Mouse (Mus musculus) cerebellum, adult 9-11 months (tissue): ENCODE measurements around the gene 4933415A04Rik.
A peak's percentile ranks its signal among the peaks of the same experiment; 100 is the strongest.

Experiments used
- DNase-seq: peaks from one replicate; pipeline ENCODE4 v3.0.0; 2022

Gene 4933415A04Rik

DNA sequence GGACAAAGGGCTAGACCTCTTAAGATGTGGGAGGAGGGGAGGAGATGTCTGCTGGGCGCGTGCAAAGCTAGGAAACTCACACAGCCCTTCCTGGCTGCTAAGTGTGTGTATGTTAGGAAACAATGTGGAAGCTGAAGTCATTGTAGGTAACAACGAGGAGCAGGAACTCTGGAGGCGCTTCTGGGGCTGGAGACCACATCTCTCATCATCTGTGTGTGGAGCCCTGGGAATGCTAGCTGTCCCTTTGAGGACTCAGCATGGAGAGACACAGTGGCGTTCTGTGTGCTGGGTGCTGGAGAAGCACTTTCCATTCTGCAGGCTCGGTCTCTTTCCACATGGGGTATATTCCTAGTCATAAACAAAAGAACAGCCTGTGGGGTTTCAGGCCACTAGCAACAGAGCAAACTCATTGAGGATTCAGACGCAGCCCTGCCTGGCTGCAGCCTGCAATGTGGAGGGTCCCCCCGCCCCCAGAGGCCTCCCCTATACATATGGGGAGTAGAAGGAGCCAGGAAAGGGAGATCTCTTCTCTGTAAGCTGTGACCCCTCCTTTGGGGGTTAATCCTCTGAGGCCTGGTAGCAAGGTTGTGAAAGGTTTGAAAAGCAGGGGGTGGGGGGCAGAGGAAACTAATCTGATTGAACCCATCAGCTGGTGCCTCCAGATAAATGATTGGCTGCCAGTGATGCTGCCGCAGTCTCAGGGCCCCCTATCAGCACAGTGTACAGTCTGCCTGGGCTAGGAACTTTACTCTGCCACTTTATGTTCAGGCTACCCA is 11.3 kb upstream of the 4933415A04Rik start:
- no peak for DNase-seq

DNA sequence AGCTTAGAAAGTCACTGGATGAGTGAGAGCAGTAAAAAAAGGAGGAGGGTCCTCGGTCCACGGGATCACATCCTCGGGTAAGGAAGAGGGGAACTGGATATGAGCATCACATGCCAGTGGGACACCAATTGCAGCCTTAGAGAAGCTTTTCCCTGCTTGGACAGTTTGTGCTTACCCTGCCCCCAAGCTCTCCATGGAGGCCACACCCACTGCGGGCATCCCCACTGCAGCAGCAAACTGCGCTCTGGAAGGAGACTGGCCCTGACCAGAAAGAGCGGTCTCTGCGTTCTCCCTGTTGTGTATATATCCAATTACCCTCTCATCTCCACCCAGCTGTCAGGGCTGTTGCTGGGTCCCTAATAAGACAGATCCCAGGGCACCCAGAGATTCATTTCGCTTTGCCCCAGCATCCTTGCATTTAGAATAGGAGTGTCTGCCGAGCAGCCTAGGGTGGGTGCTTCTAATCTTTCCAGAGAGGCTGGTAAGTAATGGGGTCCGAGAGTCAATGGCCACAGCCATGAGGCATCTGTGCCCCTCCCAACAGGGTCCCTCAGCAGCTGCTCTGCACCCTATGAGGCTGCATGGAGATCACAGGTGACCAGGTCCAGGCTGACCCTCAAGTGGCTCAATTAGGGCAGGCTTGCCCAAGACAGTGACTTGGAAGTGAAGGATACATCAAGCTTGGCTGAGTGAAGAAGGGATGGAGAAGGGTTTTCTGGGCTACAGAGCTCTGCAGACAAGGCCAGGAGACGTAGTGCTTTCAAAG is 8.9 kb upstream of the 4933415A04Rik start:
- no peak for DNase-seq

DNA sequence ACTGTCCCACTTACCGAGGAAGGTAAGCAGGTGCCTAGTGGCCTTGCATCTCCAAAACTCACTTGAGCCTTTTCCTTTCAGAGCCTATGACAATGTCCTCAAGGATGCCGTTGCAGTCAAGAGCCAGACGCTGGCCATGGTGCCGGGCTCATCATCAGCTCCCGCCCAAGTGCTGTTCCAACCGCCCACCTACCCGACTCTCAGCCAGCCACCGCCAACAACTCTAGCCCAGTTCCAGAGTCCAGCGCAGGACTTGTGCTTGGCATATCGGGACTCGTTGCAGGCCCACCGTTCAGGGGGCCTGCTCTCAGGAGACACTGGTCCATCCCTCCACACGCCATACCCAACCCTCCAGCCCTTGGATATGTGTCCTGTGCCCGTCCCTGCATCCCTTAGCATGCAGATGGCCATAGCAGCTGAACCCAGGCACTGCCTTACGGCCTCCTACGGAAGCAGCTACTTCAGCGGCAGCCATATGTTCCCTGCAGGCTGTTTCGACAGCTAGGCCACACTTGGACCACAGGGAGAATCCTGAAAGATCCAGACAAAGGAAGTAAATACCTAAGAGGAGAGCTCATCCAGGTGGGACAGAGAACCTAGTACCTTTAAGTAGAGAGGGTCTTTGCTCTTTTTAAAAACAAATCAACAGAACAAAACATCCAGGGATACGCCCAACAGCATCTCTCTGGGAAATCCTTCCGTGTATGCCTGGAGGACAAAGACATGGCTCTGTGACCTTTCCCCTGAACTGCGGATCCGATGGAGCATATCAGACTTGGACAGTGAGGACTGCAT is 1.4 kb upstream of the 4933415A04Rik start:
- no peak for DNase-seq

DNA sequence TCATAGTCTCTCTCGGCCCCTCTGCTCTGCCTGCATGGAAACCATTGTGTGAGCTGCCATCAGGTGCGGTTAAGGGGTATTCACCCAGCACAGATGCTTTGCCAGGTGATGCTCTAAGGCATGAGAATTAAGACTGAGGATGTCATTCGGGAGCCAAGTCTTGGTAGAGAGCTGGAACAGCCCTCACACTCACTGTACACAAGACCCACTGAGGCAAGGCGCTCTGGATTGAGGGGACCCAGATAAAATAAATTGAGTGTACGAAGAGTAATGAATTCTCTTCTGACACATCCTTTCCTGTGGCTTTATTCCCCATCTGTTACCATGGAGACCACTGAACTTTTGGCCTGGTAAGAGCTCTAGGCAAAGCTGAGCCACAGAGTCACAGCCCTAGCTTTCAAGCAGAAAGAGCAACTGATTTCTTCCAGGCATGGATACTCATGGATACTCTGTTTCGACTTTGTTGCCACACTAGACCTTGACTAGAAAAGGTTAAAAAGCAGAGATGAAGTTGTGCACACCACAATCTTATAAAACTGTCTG is 2.8 kb downstream of the 4933415A04Rik start:
- no peak for DNase-seq

DNA sequence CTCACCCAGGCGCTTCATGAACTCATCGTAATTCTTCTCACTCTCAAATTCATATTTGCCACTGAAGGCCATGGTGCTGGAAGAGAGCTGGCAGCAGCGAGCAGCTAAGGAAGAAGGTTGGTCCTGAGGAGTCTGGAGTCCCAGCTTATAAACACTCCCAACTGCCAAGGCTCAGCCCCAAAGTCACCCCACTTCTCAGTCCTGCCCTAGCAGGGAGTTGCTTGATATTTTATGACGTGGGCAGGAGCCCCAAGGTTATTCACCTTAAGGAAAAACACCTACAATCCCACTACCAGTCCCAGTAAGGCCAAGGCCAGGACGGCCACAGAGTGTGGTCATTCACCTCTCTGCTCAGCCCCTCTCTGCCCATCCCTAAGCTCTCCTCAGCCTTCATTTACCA is 14.6 kb downstream of the 4933415A04Rik start, which contains the start of gene Fabp6:
Fabp6 (minus strand) TSS at position 101 of the 400 bp plus-strand sequence.
- no peak for DNase-seq

DNA sequence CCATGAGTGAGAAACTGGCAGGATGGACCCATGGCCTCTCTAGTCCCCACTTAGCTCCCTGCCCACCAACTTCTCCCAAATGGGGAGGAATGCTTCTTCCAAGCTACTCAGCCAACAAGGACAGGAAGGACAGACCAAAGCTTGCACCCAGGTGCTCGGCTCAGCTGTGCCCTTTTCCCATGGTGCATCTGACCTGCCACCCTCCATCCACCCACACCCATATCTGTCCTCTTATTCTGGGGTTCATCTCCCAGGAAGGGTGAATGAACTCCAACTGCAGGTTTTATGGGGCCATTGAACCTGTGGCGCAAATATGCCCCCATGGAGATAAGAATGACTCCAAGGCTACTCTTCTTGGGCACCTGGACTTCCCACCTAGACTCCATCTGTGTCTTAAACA is 17.4 kb downstream of the 4933415A04Rik start:
- DNase-seq: no peak

DNA sequence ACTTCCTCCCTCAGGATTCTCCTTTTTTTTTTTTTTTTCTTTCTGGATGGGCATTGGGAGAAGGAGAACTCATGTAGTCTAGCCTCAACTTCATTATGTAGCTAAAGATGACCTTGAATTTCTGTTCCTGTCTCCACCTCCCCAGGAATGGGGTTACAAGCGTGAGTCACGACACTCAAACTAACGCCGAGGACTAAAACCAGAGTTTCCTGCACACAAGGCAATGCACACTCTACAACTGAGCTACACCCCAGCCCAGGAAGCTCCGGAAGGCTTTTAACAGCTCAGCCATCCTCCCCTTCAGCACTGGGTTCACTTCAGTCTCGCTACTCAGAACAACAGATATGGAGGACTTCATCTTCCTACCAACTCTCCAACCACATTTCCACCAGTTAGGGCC is 18.1 kb downstream of the 4933415A04Rik start:
- no peak for DNase-seq

DNA sequence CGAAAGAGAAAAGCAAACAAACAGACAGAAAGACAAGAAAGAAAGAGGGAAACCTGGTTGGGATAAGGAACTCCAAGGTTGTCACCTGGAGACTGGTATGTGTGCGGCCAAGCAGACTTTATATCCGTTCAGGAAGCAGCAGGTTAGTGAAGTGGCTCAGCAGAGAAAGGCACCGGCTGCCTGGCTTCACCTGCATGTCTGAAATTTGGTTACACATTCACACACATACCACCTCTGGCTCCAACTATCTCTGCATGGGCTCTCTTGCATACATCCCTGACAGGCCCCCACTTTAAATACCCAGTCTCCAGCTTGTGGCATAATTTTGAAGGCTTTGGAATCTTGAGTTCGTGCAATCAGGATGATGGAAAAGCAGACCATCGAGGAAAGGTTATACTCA is 19.0 kb downstream of the 4933415A04Rik start:
- no peak for DNase-seq

DNA sequence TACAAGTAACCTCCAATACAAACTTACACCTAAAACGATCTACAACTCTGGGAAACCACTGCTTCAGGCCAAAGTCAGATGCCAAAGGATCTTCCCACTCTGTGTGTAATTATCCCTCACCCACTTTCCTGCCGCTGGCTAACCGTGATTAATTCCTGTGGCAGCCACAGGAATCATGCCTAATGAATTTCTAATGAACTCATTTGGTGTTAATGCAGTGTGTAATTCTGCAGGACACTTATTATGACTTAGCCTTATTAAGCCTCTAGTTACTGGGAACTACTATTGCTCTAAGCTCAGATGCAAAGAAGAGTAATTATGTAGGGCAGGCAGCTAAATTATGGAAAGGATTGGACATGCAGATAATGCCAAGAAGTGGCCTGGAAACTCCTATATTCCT is 21.6 kb downstream of the 4933415A04Rik start:
- no peak for DNase-seq

DNA sequence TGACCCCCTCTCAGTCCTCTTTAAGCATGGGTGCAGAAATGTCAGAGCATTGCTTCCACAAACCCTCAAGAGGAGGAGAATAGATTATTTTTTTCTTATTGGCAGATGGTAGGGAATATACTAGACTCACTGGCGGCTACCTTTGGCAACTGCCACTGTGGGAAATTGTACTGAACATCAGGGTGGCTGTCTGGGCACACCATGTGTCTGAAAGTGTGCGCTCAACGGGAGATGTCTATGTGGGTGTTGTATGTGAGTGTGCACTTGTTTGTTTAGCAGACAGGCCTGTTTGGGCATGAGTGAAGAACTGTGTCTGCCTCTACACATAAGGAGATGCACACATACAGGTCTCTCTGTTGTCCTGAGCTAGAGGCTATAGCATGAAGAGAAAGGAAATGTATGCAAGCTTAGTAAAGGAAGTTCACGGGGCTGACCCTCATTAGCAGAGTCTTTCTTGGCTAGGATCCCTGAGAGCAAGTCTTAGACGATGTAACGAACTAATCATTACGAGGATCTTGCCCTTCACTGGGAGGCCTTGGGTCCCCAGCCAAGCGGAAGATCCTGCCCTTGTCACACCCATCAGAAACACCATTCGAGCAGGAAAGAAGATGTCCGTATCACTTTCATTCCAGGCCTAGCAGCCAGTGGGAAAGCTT is 23.3 kb downstream of the 4933415A04Rik start:
- DNase-seq: no peak

DNA sequence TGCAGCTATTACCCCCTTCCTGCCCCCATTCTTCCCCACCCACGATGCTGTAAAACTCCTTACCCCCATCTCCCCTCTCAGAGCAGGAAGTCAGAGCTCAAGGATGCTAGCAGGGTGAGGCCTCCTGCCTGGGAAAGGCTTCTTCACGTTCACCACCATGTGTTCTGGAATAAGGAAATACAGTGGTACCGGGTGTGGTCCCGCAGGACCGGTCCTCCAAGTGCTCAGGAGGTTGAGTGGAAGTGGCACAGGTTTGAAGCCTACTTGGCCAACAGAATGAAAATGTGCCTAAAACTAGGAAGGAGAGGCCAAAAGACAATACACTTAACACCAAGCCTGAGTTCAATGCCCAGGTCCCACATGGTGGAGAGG is 23.8 kb downstream of the 4933415A04Rik start:
- DNase-seq: no peak

DNA sequence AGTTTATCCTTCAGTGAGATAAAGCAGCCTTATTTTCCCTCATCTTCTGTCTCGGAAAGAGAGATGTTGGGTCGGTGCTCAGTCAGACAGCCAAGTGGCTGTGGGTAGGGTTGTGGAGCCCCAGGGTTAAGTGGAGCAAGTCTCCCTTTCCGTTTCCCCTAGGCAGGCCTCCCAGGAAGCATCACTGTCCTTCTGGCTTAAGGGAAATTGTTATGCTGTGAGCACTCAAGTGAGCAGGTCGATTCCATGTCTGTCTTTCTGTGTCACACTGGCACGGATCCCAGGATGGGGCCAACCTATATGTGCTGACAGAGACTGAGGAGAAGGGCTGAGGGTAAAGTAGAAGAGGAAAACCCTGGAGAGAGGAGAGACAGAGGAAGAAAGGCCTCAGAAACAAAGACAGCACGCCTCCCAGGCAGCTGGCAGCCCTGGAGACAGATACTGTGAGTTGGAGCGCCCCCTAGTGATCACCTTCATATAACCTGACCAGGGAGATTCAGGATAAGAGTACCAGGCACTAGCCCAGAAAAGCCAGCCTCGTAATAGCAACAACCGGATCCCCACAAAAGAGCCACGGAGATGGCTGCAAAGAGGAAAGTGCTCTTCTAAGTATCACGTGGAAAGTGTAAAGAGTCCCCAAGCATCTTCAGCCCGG is 26.1 kb downstream of the 4933415A04Rik start:
- DNase-seq: peak; percentile 78

DNA sequence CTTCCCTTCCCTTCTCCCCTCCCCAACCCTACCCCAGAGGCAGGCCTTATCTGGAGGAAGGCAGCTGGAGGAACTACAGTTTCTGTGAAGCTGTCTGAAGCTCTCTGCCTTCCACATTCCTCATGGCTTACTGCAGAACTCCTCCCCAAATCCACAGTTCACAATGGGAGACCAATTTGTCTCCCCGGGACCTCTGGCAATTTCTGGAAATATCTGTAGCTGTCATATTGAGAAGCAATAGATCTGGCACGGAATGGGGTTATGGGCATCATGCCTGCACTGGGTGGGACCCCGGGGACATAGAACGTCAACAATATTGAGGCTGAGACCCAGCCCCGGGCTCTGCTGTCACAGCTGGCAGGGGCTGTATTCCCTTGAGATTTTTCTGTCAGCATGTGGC is 31.1 kb downstream of the 4933415A04Rik start:
- no peak for DNase-seq

DNA sequence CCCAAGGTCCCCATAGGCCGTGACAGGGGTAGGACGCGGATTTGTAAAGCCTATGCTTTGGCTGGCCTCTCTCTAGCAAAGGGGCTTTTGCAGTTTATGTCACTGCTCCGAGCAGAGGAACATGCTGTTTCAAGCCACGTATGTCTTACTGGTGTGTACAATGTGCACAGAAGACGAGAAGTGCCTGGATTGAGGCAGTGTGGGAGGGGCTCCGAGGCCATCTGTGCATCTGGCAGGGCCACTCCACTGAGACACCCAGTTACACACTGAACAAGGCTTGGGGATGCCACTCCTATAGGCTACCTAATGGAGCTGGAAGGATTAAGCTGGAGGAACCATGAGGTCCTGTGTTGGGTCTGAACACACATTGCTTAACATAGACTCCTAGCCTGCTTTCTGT is 31.6 kb downstream of the 4933415A04Rik start:
- DNase-seq: no peak

DNA sequence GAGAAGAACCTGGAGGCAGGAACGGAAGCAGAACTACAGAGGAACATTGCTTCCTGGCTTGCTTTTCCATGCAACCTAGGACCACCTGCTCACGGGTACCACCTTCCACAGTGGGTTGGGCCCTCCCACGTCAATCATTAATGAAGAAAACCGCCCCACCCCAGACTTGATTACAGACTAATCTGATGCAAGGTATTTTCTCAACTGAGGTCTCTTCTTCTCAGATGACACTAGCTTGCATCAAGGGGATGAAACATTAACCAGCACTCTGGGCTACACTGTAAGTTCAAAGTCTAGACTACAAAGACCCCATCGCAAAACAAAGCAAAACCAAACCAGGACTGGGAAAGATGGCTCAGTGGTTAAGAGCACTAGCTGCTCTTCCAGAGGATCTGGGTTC is 34.9 kb downstream of the 4933415A04Rik start:
- DNase-seq: no peak

DNA sequence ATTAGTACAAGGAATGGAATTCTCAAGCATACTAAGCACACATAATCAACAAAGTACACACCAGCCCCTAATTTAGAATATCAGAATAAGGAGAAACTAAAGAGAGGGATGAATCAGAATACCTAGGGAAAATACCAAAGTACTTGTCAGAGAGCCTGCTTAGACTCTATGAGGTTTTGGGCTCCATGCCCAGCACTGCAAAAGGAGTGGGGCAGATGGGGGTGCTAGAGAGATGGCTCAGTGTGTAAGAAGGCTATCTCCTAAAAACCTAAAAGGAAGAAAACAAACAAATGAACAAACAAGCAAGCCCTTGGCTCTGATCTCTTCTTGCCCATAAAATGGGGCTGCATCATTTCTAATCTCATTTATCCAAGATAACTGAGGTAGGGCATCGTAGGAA is 37.5 kb downstream of the 4933415A04Rik start:
- no peak for DNase-seq

DNA sequence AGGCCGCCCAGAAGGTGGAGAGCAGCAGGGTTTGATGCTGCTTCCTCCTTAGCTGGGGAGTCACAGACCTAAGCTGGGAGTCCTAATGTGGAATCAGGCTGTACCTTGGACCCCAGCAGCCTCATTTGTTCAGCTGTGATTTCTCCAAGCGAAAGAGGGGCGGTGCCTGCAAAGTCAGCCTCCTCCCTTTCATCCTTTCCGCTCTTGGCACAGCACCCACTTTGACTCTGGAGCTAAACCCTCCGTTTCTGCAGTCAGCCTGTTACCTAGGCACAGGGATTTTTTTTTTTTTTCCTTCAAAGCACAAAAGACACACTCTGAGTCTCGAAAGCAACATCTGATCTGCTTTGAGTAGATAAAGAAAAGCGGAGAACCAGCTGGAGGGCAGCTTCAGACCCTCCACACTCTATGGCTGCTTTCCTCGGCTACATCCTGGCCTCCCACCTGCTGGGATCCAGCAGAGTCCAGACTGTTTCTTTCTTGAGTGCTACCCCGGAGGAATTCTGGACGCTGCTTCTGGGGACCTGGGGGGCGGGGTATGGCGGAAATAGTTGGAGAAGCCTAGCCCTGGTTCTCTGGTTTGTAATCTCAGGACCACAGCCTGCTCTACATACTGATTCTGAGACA is 39.6 kb downstream of the 4933415A04Rik start:
- DNase-seq: peak; percentile 58

DNA sequence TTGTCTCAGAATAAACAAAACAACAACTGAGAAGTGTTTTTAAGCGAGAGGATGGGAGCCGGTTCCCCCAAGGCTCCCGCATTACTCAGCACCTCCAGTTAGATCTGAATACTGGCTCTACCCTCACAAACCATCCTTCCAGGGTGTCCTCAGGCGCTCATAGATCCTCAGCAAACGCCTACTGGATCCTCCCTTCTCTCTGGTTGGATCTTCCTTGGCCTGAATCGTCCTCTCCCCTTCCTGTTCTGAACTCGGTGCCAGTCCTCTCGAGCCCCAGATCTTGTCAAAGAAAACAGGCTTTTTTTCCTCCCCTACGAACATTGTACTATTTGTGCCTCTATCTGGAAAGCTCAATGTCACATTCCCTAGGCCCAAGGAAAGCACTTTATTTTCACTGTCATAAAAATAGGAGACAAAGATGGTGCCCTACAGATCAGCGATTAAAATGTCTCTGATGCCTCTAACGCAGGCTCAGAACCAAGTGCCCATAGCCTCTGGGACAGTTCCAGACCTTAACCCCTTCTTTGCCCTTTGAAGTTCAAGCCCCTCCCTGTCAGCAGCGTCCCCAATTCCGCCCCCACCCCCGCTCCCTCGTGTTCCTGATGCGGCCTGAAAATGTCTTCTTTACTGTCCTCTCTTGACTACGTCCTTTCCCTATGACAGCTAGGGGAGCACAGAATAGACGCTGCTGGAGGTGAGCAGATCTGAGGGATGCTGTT is 40.2 kb downstream of the 4933415A04Rik start:
- DNase-seq: peak; percentile 43

DNA sequence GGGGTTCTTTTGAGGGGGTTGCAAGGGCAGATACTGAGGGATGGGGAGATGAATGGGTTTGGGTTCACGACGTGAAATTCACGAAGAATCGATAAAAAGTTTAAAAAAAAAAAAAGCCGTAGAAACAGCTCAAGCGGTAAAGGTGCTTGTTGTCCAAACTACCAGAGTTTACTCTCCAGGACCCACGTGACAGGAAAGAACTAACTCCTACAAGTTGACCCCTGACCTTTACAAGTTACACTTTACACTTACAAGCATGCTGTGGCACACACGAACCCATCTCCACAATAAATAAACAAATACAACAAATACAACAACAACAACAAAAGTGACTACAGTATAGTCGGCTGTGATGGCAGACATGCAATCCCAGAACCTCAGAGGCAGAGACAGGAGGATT is 44.8 kb downstream of the 4933415A04Rik start:
- DNase-seq: no peak

DNA sequence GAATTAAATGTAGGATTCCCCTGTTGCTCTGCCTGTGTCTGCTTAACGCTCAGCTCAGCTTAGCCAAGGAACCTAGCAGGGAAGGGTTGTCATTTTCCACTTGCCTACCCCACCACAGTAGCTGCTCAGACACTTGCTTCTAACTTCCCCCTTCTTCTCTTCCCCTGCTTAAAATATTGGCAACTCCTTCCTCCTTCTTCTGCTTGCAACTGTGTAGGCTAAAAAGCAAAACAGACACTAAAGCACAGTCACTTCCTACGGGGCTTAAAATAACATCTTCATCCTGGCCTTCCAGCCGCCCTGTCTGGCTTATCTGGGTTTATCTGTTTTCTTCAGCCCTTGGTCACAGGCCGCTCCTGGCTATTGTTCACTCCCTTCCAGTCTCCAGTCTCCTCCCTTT is 45.7 kb downstream of the 4933415A04Rik start:
- DNase-seq: no peak

DNA sequence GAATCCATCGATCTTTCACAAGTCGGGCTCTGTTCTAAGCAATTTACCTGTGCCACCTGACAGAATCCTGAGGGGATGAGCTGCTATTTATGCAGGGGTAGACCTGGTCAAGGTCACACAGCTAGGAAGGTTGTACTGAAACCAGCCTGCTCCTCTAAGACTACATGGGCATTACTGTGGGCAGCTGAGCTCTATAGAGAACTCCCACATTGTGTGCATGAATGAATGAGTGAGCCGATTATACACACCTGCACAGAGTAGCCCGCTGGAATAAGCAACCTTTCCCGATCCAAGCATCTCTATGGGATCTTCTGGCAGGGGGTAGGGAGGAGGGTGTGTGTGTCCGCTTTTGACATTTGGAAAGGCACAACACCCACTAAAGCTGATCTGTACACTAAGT is 46.3 kb downstream of the 4933415A04Rik start:
- DNase-seq: no peak
